Mouse (Mus musculus): ENCODE results near the gene Ube2i. TPM values are rescaled to one million over a fixed set of nuclear protein-coding genes. Genes with fewer than 3 reads are reported as not detected.

The Ube2i gene
- polyA plus RNA-seq, 1 experiment: 187 TPM

- no peak overlapping the region for H3K27ac ChIP-seq (ENCODE audit: control insufficient read depth, insufficient read depth, low read depth, low read length, poor library complexity)
- TF ChIP-seq POLR2A (IDR thresholded peaks at IDR 0.05; ENCODE audit: borderline replicate concordance, control insufficient read depth, low read depth, low read length) (no peak), CTCF (IDR thresholded peaks at IDR 0.05; ENCODE audit: control insufficient read depth, insufficient read depth, low read length) (no peak)
- peaks cover 6% of the 10 kb centered on the region; the same call in 1 of the 2 replicates for H3K4me1 ChIP-seq (ENCODE audit: control insufficient read depth, insufficient read depth, low read length)
- no peak overlapping the region for H3K4me3 ChIP-seq (replicated peaks; ENCODE audit: control insufficient read depth, low read depth, low read length)
- 69% methylated on average over 15 of the region's 15 CpGs for WGBS
Observed at GRCm38 (mm10) chr17:25219492-25220295, 54.7 kb downstream of the Ube2i start.

- H3K4me3 ChIP-seq (replicated peaks; ENCODE audit: control insufficient read depth, low read depth, low read length): no peak overlapping the region
- H3K27ac ChIP-seq (ENCODE audit: control insufficient read depth, insufficient read depth, low read depth, low read length, poor library complexity): no peak overlapping the region
- WGBS: 82% methylated on average over 9 of the region's 9 CpGs
- TF ChIP-seq CTCF (IDR thresholded peaks at IDR 0.05; ENCODE audit: control insufficient read depth, insufficient read depth, low read length) (no peak), POLR2A (IDR thresholded peaks at IDR 0.05; ENCODE audit: borderline replicate concordance, control insufficient read depth, low read depth, low read length) (no peak)
- H3K4me1 ChIP-seq (ENCODE audit: control insufficient read depth, insufficient read depth, low read length): peaks cover 5% of the 10 kb centered on the region; the same call in 1 of the 2 replicates
Observed at GRCm38 (mm10) chr17:25218967-25219366, 55.5 kb downstream of the Ube2i start.

GRCm38 (mm10) chr17:25215431-25215830 is 59.0 kb downstream of the Ube2i start:
- Histone ChIP-seq H3K4me3 (replicated peaks; ENCODE audit: control insufficient read depth, low read depth, low read length) (no peak overlapping the region), H3K4me1 (ENCODE audit: control insufficient read depth, insufficient read depth, low read length) (no peaks in the 10 kb centered on the region), H3K27ac (ENCODE audit: control insufficient read depth, insufficient read depth, low read depth, low read length, poor library complexity) (no peak overlapping the region)
- 82% methylated on average over 3 of the region's 3 CpGs for WGBS
- TF ChIP-seq CTCF (IDR thresholded peaks at IDR 0.05; ENCODE audit: control insufficient read depth, insufficient read depth, low read length): no peak
- TF ChIP-seq POLR2A (IDR thresholded peaks at IDR 0.05; ENCODE audit: borderline replicate concordance, control insufficient read depth, low read depth, low read length): no peak

Other genes starting within 250 kb of the Ube2i start
- gene Tmem204, start 191.0 kb downstream of the Ube2i start, polyA plus RNA-seq (2011; ENCODE audit: insufficient read depth, insufficient read length, low replicate concordance, missing spikeins): 2.5 and 4.6 TPM in 2 replicates
- 19.5 and 30.4 TPM in 2 replicates for gene Telo2, start 158.7 kb downstream of the Ube2i start, polyA plus RNA-seq (2011; ENCODE audit: insufficient read depth, insufficient read length, low replicate concordance, missing spikeins)
- gene Ptx4, start 153.9 kb downstream of the Ube2i start, polyA plus RNA-seq (2011; ENCODE audit: insufficient read depth, insufficient read length, low replicate concordance, missing spikeins): 1.4 TPM in 1 of 2 replicates, not detected in the other
- gene Clcn7, start 141.2 kb downstream of the Ube2i start, polyA plus RNA-seq (2011; ENCODE audit: insufficient read depth, insufficient read length, low replicate concordance, missing spikeins): 17.0 and 21.9 TPM in 2 replicates
- not detected in 2 replicates for gene Ccdc154, start 112.2 kb downstream of the Ube2i start, polyA plus RNA-seq (2011; ENCODE audit: insufficient read depth, insufficient read length, low replicate concordance, missing spikeins)
- gene Gm38655, start 99.2 kb downstream of the Ube2i start, polyA plus RNA-seq (2011; ENCODE audit: insufficient read depth, insufficient read length, low replicate concordance, missing spikeins): not detected in 2 replicates
- 13.1 and 19.4 TPM in 2 replicates for gene BC003965, start 90.1 kb downstream of the Ube2i start, polyA plus RNA-seq (2011; ENCODE audit: insufficient read depth, insufficient read length, low replicate concordance, missing spikeins)
- gene Unkl, start 86.2 kb downstream of the Ube2i start, polyA plus RNA-seq (2011; ENCODE audit: insufficient read depth, insufficient read length, low replicate concordance, missing spikeins): 9.5 and 29.1 TPM in 2 replicates
- gene Gnptg, start 34.5 kb downstream of the Ube2i start, polyA plus RNA-seq (2011; ENCODE audit: insufficient read depth, insufficient read length, low replicate concordance, missing spikeins): 10.8 and 21.7 TPM in 2 replicates
- gene Tsr3, start 34.5 kb downstream of the Ube2i start, polyA plus RNA-seq (2011; ENCODE audit: insufficient read depth, insufficient read length, low replicate concordance, missing spikeins): 24.4 and 37.1 TPM in 2 replicates
- 4.7 and 14.3 TPM in 2 replicates for gene Baiap3, start 18.3 kb downstream of the Ube2i start, polyA plus RNA-seq (2011; ENCODE audit: insufficient read depth, insufficient read length, low replicate concordance, missing spikeins)
- 11.0 and 35.0 TPM in 2 replicates for gene Prss34, start 23.8 kb upstream of the Ube2i start, polyA plus RNA-seq (2011; ENCODE audit: insufficient read depth, insufficient read length, low replicate concordance, missing spikeins)
- gene Prss28, start 34.0 kb upstream of the Ube2i start, polyA plus RNA-seq (2011; ENCODE audit: insufficient read depth, insufficient read length, low replicate concordance, missing spikeins): 1.7 TPM in 1 of 2 replicates, not detected in the other
- gene Prss29, start 44.0 kb upstream of the Ube2i start, polyA plus RNA-seq (2011; ENCODE audit: insufficient read depth, insufficient read length, low replicate concordance, missing spikeins): not detected in 2 replicates
- gene Tpsab1, start 70.9 kb upstream of the Ube2i start, polyA plus RNA-seq (2011; ENCODE audit: insufficient read depth, insufficient read length, low replicate concordance, missing spikeins): not detected in 2 replicates
- gene Tpsb2, start 91.7 kb upstream of the Ube2i start, polyA plus RNA-seq (2011; ENCODE audit: insufficient read depth, insufficient read length, low replicate concordance, missing spikeins): not detected in 2 replicates
- gene Tpsg1, start 94.7 kb upstream of the Ube2i start, polyA plus RNA-seq (2011; ENCODE audit: insufficient read depth, insufficient read length, low replicate concordance, missing spikeins): not detected in 2 replicates
- gene Cacna1h, start 159.2 kb upstream of the Ube2i start, polyA plus RNA-seq (2011; ENCODE audit: insufficient read depth, insufficient read length, low replicate concordance, missing spikeins): 2.0 and 5.2 TPM in 2 replicates
- gene Tekt4, start 180.0 kb upstream of the Ube2i start, polyA plus RNA-seq (2011; ENCODE audit: insufficient read depth, insufficient read length, low replicate concordance, missing spikeins): not detected in 2 replicates
- gene Sstr5, start 222.7 kb upstream of the Ube2i start, polyA plus RNA-seq (2011; ENCODE audit: insufficient read depth, insufficient read length, low replicate concordance, missing spikeins): not detected in 2 replicates

All from bone marrow, adult 2 months (tissue).